In genomic region chr2:30682146-30682825, GRCm38 (mm10) we compare ENCODE assay signal across 13 mouse cellular contexts.
DNase-seq lines count a peak whose midpoint lies in the region; ATAC-seq and TF ChIP-seq lines count a peak whose summit lies in the region.
"Had no signal": no experiment of that assay in that cellular context is flagged by ENCODE, and none has a peak within 500 bp of the region (broad histone marks: within the 10 kb centered on the region; RNA-seq: fewer than 3 reads in every experiment).

No protein-coding gene starts in this region.

- 57% methylated on average over 5 of the region's 5 CpGs for WGBS in lung, embryonic 16.5 days
- 77% methylated on average over 5 of the region's 5 CpGs for WGBS in lung, adult 2 months
- 42% methylated on average over 5 of the region's 5 CpGs for WGBS in forebrain, embryonic 12.5 days
- 19% methylated on average over 5 of the region's 5 CpGs for WGBS in hindbrain, embryonic 16.5 days

- no peak for TF ChIP-seq POLR2A in lung, adult 2 months (IDR thresholded peaks at IDR 0.05; ENCODE audit: borderline replicate concordance, extremely low read depth, low read depth, low read length)

- H3K9ac ChIP-seq in lung, embryonic 16.5 days (ENCODE audit: low read length): no peak overlapping the region
- H3K9ac ChIP-seq in forebrain, embryonic 12.5 days: no peak overlapping the region
- H3K9ac ChIP-seq in hindbrain, embryonic 16.5 days (ENCODE audit: low read depth, low read length): no peak overlapping the region
- H3K9ac ChIP-seq: liver, embryonic 15.5 days had no signal

- H3K4me2 ChIP-seq in lung, embryonic 16.5 days (ENCODE audit: low read depth, low read length): no peak overlapping the region
- peak overlapping the region; percentile 6; the same call in 1 of the 2 replicates for H3K4me2 ChIP-seq in forebrain, embryonic 12.5 days
- H3K4me2 ChIP-seq in hindbrain, embryonic 16.5 days (ENCODE audit: low read length): no peak overlapping the region
- H3K4me2 ChIP-seq: liver, embryonic 15.5 days had no signal

- H3K4me1 ChIP-seq in lung, embryonic 16.5 days (replicated peaks; ENCODE audit: control insufficient read depth, insufficient read depth, low read length): peaks cover 41% of the 10 kb centered on the region
- H3K4me1 ChIP-seq in lung, adult 2 months (ENCODE audit: control insufficient read depth, insufficient read depth, low read length): peaks cover 25% of the 10 kb centered on the region
- peaks cover 59% of the 10 kb centered on the region for H3K4me1 ChIP-seq in forebrain, embryonic 12.5 days
- peaks cover 29% of the 10 kb centered on the region for H3K4me1 ChIP-seq in hindbrain, embryonic 16.5 days (ENCODE audit: control insufficient read depth, insufficient read depth, low read depth, low read length)

- DNase-seq in lung, adult 2 months: no peak
- peak; percentile 69 for DNase-seq in retina, embryonic 14.5 days (ENCODE audit: low spot score)
- DNase-seq in cerebellum, adult 11 months: no peak
- no peak for DNase-seq in urinary bladder, postnatal 14 days (ENCODE audit: low spot score)
- DNase-seq: cerebellum, postnatal 14 days; kidney, adult 8-10 months; right cerebral cortex, postnatal 14 days had no signal

- H3K36me3 ChIP-seq in lung, embryonic 16.5 days (ENCODE audit: control insufficient read depth, insufficient read depth, low read length): no peaks in the 10 kb centered on the region; the same call in 1 of the 2 replicates
- H3K36me3 ChIP-seq in forebrain, embryonic 12.5 days (replicated peaks): no peaks in the 10 kb centered on the region
- H3K36me3 ChIP-seq in hindbrain, embryonic 16.5 days (ENCODE audit: control insufficient read depth, insufficient read depth, low read length): no peaks in the 10 kb centered on the region
- H3K36me3 ChIP-seq: liver, embryonic 15.5 days had no signal

- no peak overlapping the region for H3K4me3 ChIP-seq in lung, embryonic 16.5 days (ENCODE audit: low read length)
- no peak overlapping the region for H3K4me3 ChIP-seq in lung, adult 2 months (replicated peaks; ENCODE audit: extremely low read depth, low read depth, low read length)
- no peak overlapping the region for H3K4me3 ChIP-seq in forebrain, embryonic 12.5 days (replicated peaks)
- H3K4me3 ChIP-seq in hindbrain, embryonic 16.5 days (ENCODE audit: low read length): no peak overlapping the region
- H3K4me3 ChIP-seq: left cerebral cortex, adult 2 months; liver, embryonic 15.5 days had no signal

- peaks cover 5% of the 10 kb centered on the region; the same call in 1 of the 2 replicates for H3K9me3 ChIP-seq in lung, embryonic 16.5 days (ENCODE audit: control insufficient read depth, low read length)
- H3K9me3 ChIP-seq in forebrain, embryonic 12.5 days: peaks cover 5% of the 10 kb centered on the region; the same call in 1 of the 2 replicates
- peaks cover 4% of the 10 kb centered on the region; the same call in 1 of the 2 replicates for H3K9me3 ChIP-seq in hindbrain, embryonic 16.5 days (ENCODE audit: control insufficient read depth, low read length)
- H3K9me3 ChIP-seq: liver, embryonic 15.5 days had no signal

- no peak for ATAC-seq in lung, embryonic 16.5 days (ENCODE audit: low read depth)
- peak; percentile 67 for ATAC-seq in forebrain, embryonic 12.5 days (ENCODE audit: low FRiP score)
- ATAC-seq in hindbrain, embryonic 16.5 days: no peak
- ATAC-seq: activated CD4-positive, CD25-positive, alpha-beta regulatory T cell, adult 4 months had no signal

- no peak for TF ChIP-seq CTCF in lung, adult 2 months (IDR thresholded peaks at IDR 0.05; ENCODE audit: insufficient read depth, low read length)

- H3K27me3 ChIP-seq in lung, embryonic 16.5 days (ENCODE audit: control insufficient read depth, insufficient read depth, low read depth, low read length): no peaks in the 10 kb centered on the region
- H3K27me3 ChIP-seq in forebrain, embryonic 12.5 days: peaks cover 7% of the 10 kb centered on the region; the same call in 1 of the 2 replicates
- no peaks in the 10 kb centered on the region for H3K27me3 ChIP-seq in hindbrain, embryonic 16.5 days (replicated peaks; ENCODE audit: control insufficient read depth, insufficient read depth, low read length)

- peak overlapping the region; percentile 77 for H3K27ac ChIP-seq in lung, embryonic 16.5 days (ENCODE audit: low read length)
- H3K27ac ChIP-seq in forebrain, embryonic 12.5 days: peak overlapping the region; percentile 73
- peak overlapping the region; percentile 31; the same call in 1 of the 2 replicates for H3K27ac ChIP-seq in hindbrain, embryonic 16.5 days (ENCODE audit: low read depth, low read length)
- H3K27ac ChIP-seq: left cerebral cortex, adult 2 months; liver, embryonic 15.5 days had no signal
